Mouse (Mus musculus): Measurements from ENCODE around the gene Gm28047.
"Not testable (repeated sequence)": the region's sequence is repeated elsewhere in the genome, so short reads cannot be mapped to it uniquely, and the experiment has no call there.

DNA sequence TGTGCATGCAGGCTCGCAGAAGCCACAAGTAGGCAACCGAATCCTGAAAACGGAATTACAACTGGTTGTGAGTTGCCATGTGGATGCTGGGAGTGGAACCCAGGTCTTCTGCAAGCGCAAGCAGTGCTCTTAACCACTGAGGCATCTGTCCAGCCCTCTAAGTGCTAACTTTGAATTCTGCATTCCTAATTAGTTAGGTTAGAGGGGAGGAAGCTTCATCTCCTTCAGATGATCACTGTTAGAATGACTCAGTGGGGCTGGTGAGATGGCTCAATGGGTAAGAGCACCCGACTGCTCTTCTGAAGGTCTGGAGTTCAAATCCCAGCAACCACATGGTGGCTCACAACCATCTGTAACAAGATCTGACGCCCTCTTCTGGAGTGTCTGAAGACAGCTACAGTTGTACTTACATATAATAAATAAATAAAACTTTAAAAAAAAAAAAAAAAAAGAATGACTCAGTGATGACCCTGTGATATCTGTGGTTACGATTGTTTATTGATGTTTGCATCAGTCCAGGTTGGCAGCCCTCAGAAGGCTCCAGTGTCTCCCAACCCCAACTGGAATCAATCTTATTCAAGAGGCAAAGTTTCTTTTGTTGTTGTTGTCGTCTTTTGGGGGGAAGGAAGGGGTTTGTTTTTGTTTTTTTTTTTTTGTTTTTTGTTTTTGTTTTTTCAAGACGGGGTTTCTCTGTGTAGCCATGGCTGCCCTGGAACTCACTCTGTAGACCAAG is 27.2 kb upstream of the Gm28047 start:
- not testable (repeated sequence) for TF ChIP-seq CTCF (IDR thresholded peaks at IDR 0.05; ENCODE audit: extremely low read depth, insufficient read depth, insufficient read length, insufficient replicate concordance); POLR2A (IDR thresholded peaks at IDR 0.05; ENCODE audit: low read depth, low read length)
